In genomic region chr11:70206801-70207200, GRCm38 (mm10) we compare ENCODE assay signal across 16 mouse cellular contexts. TPM values are rescaled to one million over a fixed set of nuclear protein-coding genes. Genes with fewer than 3 reads are reported as not detected.
"Had no signal": no experiment of that assay in that cellular context is flagged by ENCODE, and none has a peak within 500 bp of the region (broad histone marks: within the 10 kb centered on the region; RNA-seq: fewer than 3 reads in every experiment).

No protein-coding gene starts in this region.

- DNase-seq: retina, postnatal 1 day; right cerebral cortex, adult 18-20 months; right cerebral cortex, postnatal 14 days; right cerebral cortex, postnatal 25 days; right cerebral cortex, postnatal 4 days; spleen, adult 18-20 months; thymus, adult 18-20 months; thymus, adult 2 months; thymus, postnatal 14 days; thymus, postnatal 25 days; thymus, postnatal 36 days; thymus, postnatal 4 days had no signal

- H3K4me3 ChIP-seq: neural tube, embryonic 15.5 days; stomach, embryonic 15.5 days had no signal

- H3K9ac ChIP-seq: neural tube, embryonic 15.5 days; stomach, embryonic 15.5 days had no signal

- H3K27me3 ChIP-seq: stomach, embryonic 15.5 days had no signal

- H3K9me3 ChIP-seq: neural tube, embryonic 15.5 days; stomach, embryonic 15.5 days had no signal

- H3K36me3 ChIP-seq: neural tube, embryonic 15.5 days; stomach, embryonic 15.5 days had no signal

- H3K27ac ChIP-seq: neural tube, embryonic 15.5 days; stomach, embryonic 15.5 days; stomach, postnatal 0 days had no signal

- H3K4me1 ChIP-seq: neural tube, embryonic 15.5 days; stomach, embryonic 15.5 days had no signal

- H3K4me2 ChIP-seq: neural tube, embryonic 15.5 days; stomach, embryonic 15.5 days had no signal

RNA-seq across cellular contexts. Expression of gene Bcl6b, which starts 22.8 kb away (rescaled TPM):
- total RNA-seq: neutrophil, adult 5-6 weeks had no signal
